Mouse (Mus musculus) bone marrow, adult 2 months (tissue): ENCODE results near the gene Tspan2.
A peak's percentile ranks its signal among the peaks of the same experiment; 100 is the strongest.

Source experiments
- CTCF ChIP-seq: fragments of 200-500 bp; IDR thresholded peaks from 2 replicates; pipeline ENCODE4 v1.5.1; 2011; ENCODE audit warnings: low read length, control low read depth; ENCODE audit not compliant: control insufficient read depth, insufficient read depth
- POLR2A ChIP-seq: fragments of 200-500 bp; IDR thresholded peaks from 2 replicates; pipeline ENCODE4 v1.6.1; 2011; ENCODE audit warnings: low read depth, mild to moderate bottlenecking, control low read depth, low read length, borderline replicate concordance; ENCODE audit not compliant: control insufficient read depth

GRCm38 (mm10) chr3:102701902-102702544 is 32.3 kb upstream of the Tspan2 start:
- peak; percentile 69 for TF ChIP-seq CTCF
- TF ChIP-seq POLR2A: no peak
